13 mouse cellular contexts compared by ENCODE assay signal in the genomic region with DNA sequence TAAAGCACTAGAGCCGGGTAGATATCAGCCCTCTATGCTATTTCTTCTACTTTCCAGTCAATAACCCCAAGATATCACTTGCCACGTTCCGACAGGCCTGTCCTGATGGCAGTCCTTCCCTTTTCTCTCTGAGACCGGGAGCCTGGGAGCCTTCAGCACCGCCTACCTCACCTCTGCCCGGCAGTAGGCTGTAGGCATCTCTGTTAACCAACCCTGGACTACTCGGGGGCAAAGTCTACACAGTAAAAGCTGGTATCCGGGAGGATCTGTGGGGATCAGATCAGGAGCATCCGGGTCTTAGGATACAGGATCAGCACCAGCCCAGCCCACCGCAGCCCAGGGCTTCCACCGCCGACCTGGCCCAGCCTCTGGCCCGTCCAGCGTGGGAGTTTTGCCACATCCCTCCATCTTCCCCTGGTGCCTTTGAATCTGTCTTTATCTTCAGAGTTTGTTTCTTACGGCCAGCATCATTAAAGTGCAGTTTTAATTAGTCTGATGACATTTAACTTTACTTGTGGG. TPM values are rescaled to one million over a fixed set of nuclear protein-coding genes. Genes with fewer than 3 reads are reported as not detected.
DNase-seq lines count a peak whose midpoint lies in the region; ATAC-seq lines count a peak whose summit lies in the region.
"Had no signal": no experiment of that assay in that cellular context is flagged by ENCODE, and none has a peak within 500 bp of the region (broad histone marks: within the 10 kb centered on the region; RNA-seq: fewer than 3 reads in every experiment).

No protein-coding gene starts in this region.

- WGBS in embryonic facial prominence, embryonic 12.5 days, result 61% methylated on average over 15 of the region's 15 CpGs
- WGBS in intestine, embryonic 15.5 days, result 61% methylated on average over 15 of the region's 15 CpGs
- 64% methylated on average over 15 of the region's 15 CpGs for WGBS in liver, embryonic 11.5 days

- H3K9ac ChIP-seq in embryonic facial prominence, embryonic 12.5 days, result no peak overlapping the region
- H3K9ac ChIP-seq in intestine, embryonic 15.5 days, result no peak overlapping the region
- no peak overlapping the region for H3K9ac ChIP-seq in liver, embryonic 11.5 days (ENCODE audit: low read depth, low read length)

- H3K27ac ChIP-seq in embryonic facial prominence, embryonic 12.5 days, result peak overlapping the region; percentile 86
- H3K27ac ChIP-seq in intestine, embryonic 15.5 days, result peak overlapping the region; percentile 79
- peak overlapping the region; percentile 89 for H3K27ac ChIP-seq in liver, embryonic 11.5 days (ENCODE audit: low read depth, low read length)

- peaks cover 11% of the 10 kb centered on the region for H3K36me3 ChIP-seq in embryonic facial prominence, embryonic 12.5 days
- no peaks in the 10 kb centered on the region for H3K36me3 ChIP-seq in intestine, embryonic 15.5 days
- H3K36me3 ChIP-seq in liver, embryonic 11.5 days (ENCODE audit: control insufficient read depth, insufficient read depth, low read length), result no peaks in the 10 kb centered on the region; the same call in 1 of the 2 replicates

- no peaks in the 10 kb centered on the region for H3K9me3 ChIP-seq in embryonic facial prominence, embryonic 12.5 days
- H3K9me3 ChIP-seq in intestine, embryonic 15.5 days, result no peaks in the 10 kb centered on the region
- no peaks in the 10 kb centered on the region for H3K9me3 ChIP-seq in liver, embryonic 11.5 days (ENCODE audit: control insufficient read depth, low read length)
- H3K9me3 ChIP-seq: G1E; megakaryocyte, embryonic 14.5 days had no signal

- no peak overlapping the region for H3K4me3 ChIP-seq in embryonic facial prominence, embryonic 12.5 days
- no peak overlapping the region for H3K4me3 ChIP-seq in intestine, embryonic 15.5 days (replicated peaks)
- no peak overlapping the region for H3K4me3 ChIP-seq in liver, embryonic 11.5 days (ENCODE audit: low read depth, low read length)

- ATAC-seq in embryonic facial prominence, embryonic 12.5 days (ENCODE audit: insufficient number of reproducible peaks, insufficient read depth, low FRiP score, low TSS enrichment), result no peak
- peak; percentile 61 for ATAC-seq in intestine, embryonic 15.5 days
- no peak for ATAC-seq in liver, embryonic 11.5 days (replicated peaks; ENCODE audit: low FRiP score)
- ATAC-seq in monocyte, adult 5-6 weeks (replicated peaks; ENCODE audit: insufficient number of reproducible peaks, low FRiP score, low TSS enrichment, poor library complexity, severe bottlenecking), result no peak

- peak; percentile 73 for DNase-seq in kidney, adult 11 months
- DNase-seq in kidney, adult 18-20 months, result no peak
- no peak for DNase-seq in liver, embryonic 11.5 days (ENCODE audit: low spot score)
- DNase-seq in cerebellum, adult 11-12 months, result no peak
- no peak for DNase-seq in cerebellum, postnatal 14 days
- DNase-seq: cerebellum, adult 11 months had no signal

- H3K4me2 ChIP-seq in embryonic facial prominence, embryonic 12.5 days (replicated peaks), result no peak overlapping the region
- no peak overlapping the region for H3K4me2 ChIP-seq in intestine, embryonic 15.5 days (replicated peaks)
- H3K4me2 ChIP-seq in liver, embryonic 11.5 days, result peak overlapping the region; percentile 61; the same call in 1 of the 2 replicates

- H3K27me3 ChIP-seq in embryonic facial prominence, embryonic 12.5 days, result no peaks in the 10 kb centered on the region
- no peaks in the 10 kb centered on the region for H3K27me3 ChIP-seq in intestine, embryonic 15.5 days (replicated peaks)
- no peaks in the 10 kb centered on the region for H3K27me3 ChIP-seq in liver, embryonic 11.5 days (replicated peaks; ENCODE audit: control insufficient read depth, insufficient read depth, low read length)
- H3K27me3 ChIP-seq: megakaryocyte, embryonic 14.5 days had no signal

- peaks cover 56% of the 10 kb centered on the region for H3K4me1 ChIP-seq in embryonic facial prominence, embryonic 12.5 days
- H3K4me1 ChIP-seq in intestine, embryonic 15.5 days (replicated peaks), result peaks cover 59% of the 10 kb centered on the region
- peaks cover 59% of the 10 kb centered on the region for H3K4me1 ChIP-seq in liver, embryonic 11.5 days (replicated peaks; ENCODE audit: control insufficient read depth, insufficient read depth, low read length)

RNA-seq across cellular contexts. Expression of a gene that starts 16.6 kb away (rescaled TPM):
- polyA plus RNA-seq in embryonic facial prominence, embryonic 12.5 days (2016; fragmentation: Nextera tagmentation; extraction: Ambion mirVana), result 46.8 and 47.1 TPM in 2 replicates
- polyA plus RNA-seq in intestine, embryonic 15.5 days (2015; fragmentation: Nextera tagmentation; extraction: Ambion mirVana), result 56.9 and 58.2 TPM in 2 replicates
- 12.4 and 14.0 TPM in 2 replicates for polyA plus RNA-seq in liver, embryonic 11.5 days (2014; fragmentation: Nextera tagmentation; extraction: Ambion mirVana)
- 85.9 to 113 TPM (median 106 TPM) in 3 replicates for total RNA-seq in monocyte, adult 5-6 weeks (2017)

RNA-seq across cellular contexts. Expression of a gene that starts 36.2 kb away (rescaled TPM):
- 1,232 and 1,233 TPM in 2 replicates for polyA plus RNA-seq in embryonic facial prominence, embryonic 12.5 days (2016; fragmentation: Nextera tagmentation; extraction: Ambion mirVana)
- 1,607 and 1,644 TPM in 2 replicates for polyA plus RNA-seq in intestine, embryonic 15.5 days (2015; fragmentation: Nextera tagmentation; extraction: Ambion mirVana)
- 2,436 and 2,466 TPM in 2 replicates for polyA plus RNA-seq in liver, embryonic 11.5 days (2014; fragmentation: Nextera tagmentation; extraction: Ambion mirVana)
- total RNA-seq in monocyte, adult 5-6 weeks (2017), result 991 to 1,396 TPM (median 1,306 TPM) in 3 replicates

RNA-seq across cellular contexts. Expression of a gene that starts 38.5 kb away (rescaled TPM):
- 23.2 and 25.9 TPM in 2 replicates for polyA plus RNA-seq in embryonic facial prominence, embryonic 12.5 days (2016; fragmentation: Nextera tagmentation; extraction: Ambion mirVana)
- polyA plus RNA-seq in intestine, embryonic 15.5 days (2015; fragmentation: Nextera tagmentation; extraction: Ambion mirVana), result 18.6 and 19.8 TPM in 2 replicates
- polyA plus RNA-seq in liver, embryonic 11.5 days (2014; fragmentation: Nextera tagmentation; extraction: Ambion mirVana), result 14.8 and 15.2 TPM in 2 replicates
- total RNA-seq in monocyte, adult 5-6 weeks (2017), result 5.2 to 10.7 TPM (median 7.8 TPM) in 3 replicates

RNA-seq across cellular contexts. Expression of a gene that starts 42.0 kb away (rescaled TPM):
- polyA plus RNA-seq in embryonic facial prominence, embryonic 12.5 days (2016; fragmentation: Nextera tagmentation; extraction: Ambion mirVana), result 56.1 and 57.9 TPM in 2 replicates
- polyA plus RNA-seq in intestine, embryonic 15.5 days (2015; fragmentation: Nextera tagmentation; extraction: Ambion mirVana), result 31.8 and 34.7 TPM in 2 replicates
- 51.0 and 55.6 TPM in 2 replicates for polyA plus RNA-seq in liver, embryonic 11.5 days (2014; fragmentation: Nextera tagmentation; extraction: Ambion mirVana)
- total RNA-seq in monocyte, adult 5-6 weeks (2017), result 16.9 to 37.5 TPM (median 22.8 TPM) in 3 replicates

RNA-seq across cellular contexts. Expression of a gene that starts 57.0 kb away (rescaled TPM):
- not detected in 2 replicates for polyA plus RNA-seq in embryonic facial prominence, embryonic 12.5 days (2016; fragmentation: Nextera tagmentation; extraction: Ambion mirVana)
- polyA plus RNA-seq in intestine, embryonic 15.5 days (2015; fragmentation: Nextera tagmentation; extraction: Ambion mirVana), result 2.1 and 2.9 TPM in 2 replicates
- 0.89 and 1.2 TPM in 2 replicates for polyA plus RNA-seq in liver, embryonic 11.5 days (2014; fragmentation: Nextera tagmentation; extraction: Ambion mirVana)
- total RNA-seq in monocyte, adult 5-6 weeks (2017), result not detected in 3 replicates
- total RNA-seq: G1E; neutrophil, adult 5-6 weeks had no signal
- polyA plus RNA-seq: embryonic facial prominence, embryonic 14.5 days had no signal
